Mouse (Mus musculus): ENCODE results near the gene Prkg1. TPM values are rescaled to one million over a fixed set of nuclear protein-coding genes. Genes with fewer than 3 reads are reported as not detected.

The Prkg1 gene
- polyA plus RNA-seq, 1 experiment from 2014 or later, result 8.1 TPM

- Histone ChIP-seq H3K36me3 (no peaks in the 10 kb centered on the region), H3K4me1 (no peaks in the 10 kb centered on the region), H3K4me3 (replicated peaks) (no peak overlapping the region), H3K4me2 (no peak overlapping the region), H3K27ac (replicated peaks) (no peak overlapping the region), H3K9ac (replicated peaks) (no peak overlapping the region), H3K9me3 (replicated peaks) (no peaks in the 10 kb centered on the region), H3K27me3 (replicated peaks) (no peaks in the 10 kb centered on the region)
- no peak for ATAC-seq (ENCODE audit: low FRiP score)
- 87% methylated on average over 4 of the region's 4 CpGs for WGBS
These were observed 50.4 kb downstream of the Prkg1 start for GRCm38 (mm10) chr19:31714418-31714817.

- H3K27me3 ChIP-seq (replicated peaks), result no peaks in the 10 kb centered on the region
- 78% methylated on average over 4 of the region's 4 CpGs for WGBS
- H3K4me2 ChIP-seq, result no peak overlapping the region
- H3K27ac ChIP-seq (replicated peaks), result no peak overlapping the region
- H3K36me3 ChIP-seq, result no peaks in the 10 kb centered on the region
- no peak for ATAC-seq (ENCODE audit: low FRiP score)
- H3K9me3 ChIP-seq (replicated peaks), result no peaks in the 10 kb centered on the region
- H3K9ac ChIP-seq (replicated peaks), result no peak overlapping the region
- no peak overlapping the region for H3K4me3 ChIP-seq (replicated peaks)
- H3K4me1 ChIP-seq, result no peaks in the 10 kb centered on the region
These were observed 51.5 kb downstream of the Prkg1 start for GRCm38 (mm10) chr19:31713321-31713720.

GRCm38 (mm10) chr19:31710336-31710735 is 54.5 kb downstream of the Prkg1 start:
- Histone ChIP-seq H3K27ac (replicated peaks) (no peak overlapping the region), H3K4me3 (replicated peaks) (no peak overlapping the region), H3K4me1 (no peaks in the 10 kb centered on the region), H3K4me2 (no peak overlapping the region), H3K9me3 (replicated peaks) (no peaks in the 10 kb centered on the region), H3K27me3 (replicated peaks) (no peaks in the 10 kb centered on the region), H3K36me3 (no peaks in the 10 kb centered on the region), H3K9ac (replicated peaks) (no peak overlapping the region)
- WGBS, result 84% methylated on average over 4 of the region's 4 CpGs
- ATAC-seq (ENCODE audit: low FRiP score), result no peak

- no peak for ATAC-seq (ENCODE audit: low FRiP score)
- Histone ChIP-seq H3K9ac (replicated peaks) (no peak overlapping the region), H3K9me3 (replicated peaks) (no peaks in the 10 kb centered on the region), H3K4me2 (no peak overlapping the region), H3K27me3 (replicated peaks) (no peaks in the 10 kb centered on the region), H3K27ac (replicated peaks) (no peak overlapping the region), H3K4me1 (no peaks in the 10 kb centered on the region), H3K36me3 (no peaks in the 10 kb centered on the region), H3K4me3 (replicated peaks) (no peak overlapping the region)
These were observed 60.8 kb downstream of the Prkg1 start for GRCm38 (mm10) chr19:31703991-31704390.

GRCm38 (mm10) chr19:31698916-31699315 is 65.9 kb downstream of the Prkg1 start:
- no peak overlapping the region for H3K4me3 ChIP-seq (replicated peaks)
- no peak overlapping the region for H3K4me2 ChIP-seq
- H3K9ac ChIP-seq (replicated peaks), result no peak overlapping the region
- H3K36me3 ChIP-seq, result no peaks in the 10 kb centered on the region
- ATAC-seq (ENCODE audit: low FRiP score), result no peak
- no peaks in the 10 kb centered on the region for H3K4me1 ChIP-seq
- no peak overlapping the region for H3K27ac ChIP-seq (replicated peaks)
- no peaks in the 10 kb centered on the region for H3K27me3 ChIP-seq (replicated peaks)
- H3K9me3 ChIP-seq (replicated peaks), result no peaks in the 10 kb centered on the region
- 79% methylated on average over 6 of the region's 6 CpGs for WGBS

GRCm38 (mm10) chr19:31680821-31681220 is 84.0 kb downstream of the Prkg1 start:
- H3K4me1 ChIP-seq, result no peaks in the 10 kb centered on the region
- H3K27me3 ChIP-seq (replicated peaks), result no peaks in the 10 kb centered on the region
- H3K36me3 ChIP-seq, result no peaks in the 10 kb centered on the region
- no peak overlapping the region for H3K9ac ChIP-seq (replicated peaks)
- H3K4me2 ChIP-seq, result no peak overlapping the region
- no peak for ATAC-seq (ENCODE audit: low FRiP score)
- no peak overlapping the region for H3K27ac ChIP-seq (replicated peaks)
- no peak overlapping the region for H3K4me3 ChIP-seq (replicated peaks)
- H3K9me3 ChIP-seq (replicated peaks), result no peaks in the 10 kb centered on the region
- 53% methylated on average over 1 of the region's 1 CpGs for WGBS

- no peak for ATAC-seq (ENCODE audit: low FRiP score)
- H3K4me2 ChIP-seq, result no peak overlapping the region
- H3K27ac ChIP-seq (replicated peaks), result no peak overlapping the region
- no peaks in the 10 kb centered on the region for H3K4me1 ChIP-seq
- H3K4me3 ChIP-seq (replicated peaks), result no peak overlapping the region
- no peaks in the 10 kb centered on the region for H3K36me3 ChIP-seq
- H3K9me3 ChIP-seq (replicated peaks), result no peaks in the 10 kb centered on the region
- WGBS, result 46% methylated on average over 5 of the region's 5 CpGs
- no peak overlapping the region for H3K9ac ChIP-seq (replicated peaks)
- H3K27me3 ChIP-seq (replicated peaks), result no peaks in the 10 kb centered on the region
These were observed 86.5 kb downstream of the Prkg1 start for GRCm38 (mm10) chr19:31678324-31678723.

GRCm38 (mm10) chr19:31671726-31672125 is 93.1 kb downstream of the Prkg1 start:
- Histone ChIP-seq H3K9ac (replicated peaks) (no peak overlapping the region), H3K36me3 (no peaks in the 10 kb centered on the region), H3K9me3 (replicated peaks) (no peaks in the 10 kb centered on the region), H3K4me2 (no peak overlapping the region), H3K4me1 (no peaks in the 10 kb centered on the region), H3K4me3 (replicated peaks) (no peak overlapping the region), H3K27ac (replicated peaks) (no peak overlapping the region), H3K27me3 (replicated peaks) (no peaks in the 10 kb centered on the region)
- no peak for ATAC-seq (ENCODE audit: low FRiP score)
- WGBS, result 75% methylated on average over 5 of the region's 5 CpGs

GRCm38 (mm10) chr19:31665007-31665406 is 99.8 kb downstream of the Prkg1 start:
- Histone ChIP-seq H3K4me3 (replicated peaks) (peak overlapping the region; percentile 77), H3K4me2 (peak overlapping the region; percentile 92), H3K4me1 (peaks cover 14% of the 10 kb centered on the region), H3K27me3 (replicated peaks) (no peaks in the 10 kb centered on the region), H3K27ac (replicated peaks) (peak overlapping the region; percentile 86), H3K36me3 (no peaks in the 10 kb centered on the region), H3K9ac (replicated peaks) (peak overlapping the region; percentile 78), H3K9me3 (replicated peaks) (no peaks in the 10 kb centered on the region)
- ATAC-seq (ENCODE audit: low FRiP score), result no peak
- 7% methylated on average over 8 of the region's 8 CpGs for WGBS

GRCm38 (mm10) chr19:31664159-31664991 is 100.5 kb downstream of the Prkg1 start:
- WGBS, result under 1% methylated on average over 52 of the region's 52 CpGs

GRCm38 (mm10) chr19:31663437-31664158 is 101.2 kb downstream of the Prkg1 start:
- WGBS, result 5% methylated on average over 39 of the region's 39 CpGs
- Histone ChIP-seq H3K4me1 (peaks cover 27% of the 10 kb centered on the region), H3K27me3 (replicated peaks) (no peaks in the 10 kb centered on the region), H3K9ac (replicated peaks) (peak overlapping the region; percentile 78), H3K9me3 (replicated peaks) (no peaks in the 10 kb centered on the region), H3K4me2 (peak overlapping the region; percentile 92), H3K36me3 (no peaks in the 10 kb centered on the region), H3K27ac (replicated peaks) (peak overlapping the region; percentile 86), H3K4me3 (replicated peaks) (peak overlapping the region; percentile 77)
- peak; percentile 79 for ATAC-seq (ENCODE audit: low FRiP score)

More at GRCm38 (mm10) chr19:31664159-31664991, 100.5 kb downstream of the Prkg1 start:
- peak; percentile 89 for ATAC-seq (ENCODE audit: low FRiP score)
- Histone ChIP-seq H3K4me1 (peaks cover 19% of the 10 kb centered on the region), H3K27ac (replicated peaks) (peak overlapping the region; percentile 86), H3K9ac (replicated peaks) (peak overlapping the region; percentile 78), H3K27me3 (replicated peaks) (no peaks in the 10 kb centered on the region), H3K4me2 (peak overlapping the region; percentile 92), H3K9me3 (replicated peaks) (no peaks in the 10 kb centered on the region), H3K36me3 (no peaks in the 10 kb centered on the region), H3K4me3 (replicated peaks) (peak overlapping the region; percentile 77)

- peak overlapping the region; percentile 77 for H3K4me3 ChIP-seq (replicated peaks)
- no peaks in the 10 kb centered on the region for H3K9me3 ChIP-seq (replicated peaks)
- no peak for ATAC-seq (ENCODE audit: low FRiP score)
- no peaks in the 10 kb centered on the region for H3K36me3 ChIP-seq
- peaks cover 27% of the 10 kb centered on the region for H3K4me1 ChIP-seq
- H3K27me3 ChIP-seq (replicated peaks), result no peaks in the 10 kb centered on the region
- WGBS, result 53% methylated on average over 2 of the region's 2 CpGs
- peak overlapping the region; percentile 92 for H3K4me2 ChIP-seq
- peak overlapping the region; percentile 32; the same call in 1 of the 2 replicates for H3K9ac ChIP-seq (replicated peaks)
- H3K27ac ChIP-seq (replicated peaks), result no peak overlapping the region; the same call in 1 of the 2 replicates
These were observed 102.0 kb downstream of the Prkg1 start for GRCm38 (mm10) chr19:31662802-31663201.
